Mouse (Mus musculus) testis, adult 2 months (tissue): ENCODE results near the gene Grik5.

ENCODE experiments used
- CTCF ChIP-seq: fragments of 200-500 bp; IDR thresholded peaks from 2 replicates; pipeline ENCODE4 v1.5.1; 2012; ENCODE audit warnings: low read depth, mild to moderate bottlenecking, inconsistent platforms, low read length, moderate library complexity; ENCODE audit not compliant: control insufficient read depth, insufficient read depth, insufficient replicate concordance
- POLR2A ChIP-seq: fragments of 200-500 bp; IDR thresholded peaks from 2 replicates; pipeline ENCODE4 v1.6.1; 2012; ENCODE audit warnings: low read depth, mild to moderate bottlenecking, inconsistent platforms, low read length, moderate library complexity; ENCODE audit not compliant: control insufficient read depth

DNA sequence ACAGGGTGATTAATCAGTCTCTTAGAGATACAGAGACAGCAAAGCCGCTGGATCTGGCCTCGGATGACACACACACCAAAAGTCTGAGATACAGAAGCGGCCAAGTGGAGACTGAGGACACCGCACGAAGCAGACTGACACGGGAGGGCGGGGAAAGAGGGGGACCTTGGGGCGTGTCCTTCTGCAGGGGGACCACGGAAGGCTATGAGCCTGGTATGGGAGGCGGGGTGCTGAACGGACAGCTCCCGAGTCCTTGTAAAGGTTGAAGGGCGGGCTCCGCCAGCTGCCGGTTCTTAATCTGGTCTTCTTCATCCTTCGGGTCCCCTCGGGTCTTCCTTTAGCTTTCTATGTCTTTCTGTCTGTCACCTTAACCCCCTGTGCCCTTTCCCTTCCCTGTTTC lies 63.5 kb downstream of the Grik5 start:
- no peak for TF ChIP-seq CTCF
- TF ChIP-seq POLR2A, result no peak
